Mouse (Mus musculus) liver, embryonic 14.5 days (tissue): Measurements from ENCODE around the gene Usp24. TPM values are rescaled to one million over a fixed set of nuclear protein-coding genes. Genes with fewer than 3 reads are reported as not detected.

ENCODE experiments used
- ATAC-seq: fragments of 200-750 bp; cut with Nextera tagmentation; 2 replicates; pipeline ENCODE4 v1.8.0; 2017; ENCODE audit warnings: moderate number of reproducible peaks, mild to moderate bottlenecking, moderate library complexity; ENCODE audit not compliant: insufficient read depth
- DNase-seq, 3 experiments: peaks; one replicate each; pipeline ENCODE4 v3.0.0-alpha.2; 2012 to 2013; ENCODE audit warnings: low read depth in 3 of 3, low spot score in 3 of 3
- H3K27ac ChIP-seq: fragments of 300-500 bp; sonication (generic); 2 replicates; pipeline ENCODE4 v1.5.1; 2014; ENCODE audit warnings: moderate library complexity, mild to moderate bottlenecking, control low read depth, inconsistent platforms
- H3K27me3 ChIP-seq: fragments of 300-500 bp; sonication (generic); 2 replicates; pipeline ENCODE4 v1.6.1; 2014; ENCODE audit warnings: mild to moderate bottlenecking, low read length, moderate library complexity; ENCODE audit not compliant: control insufficient read depth, insufficient read depth
- H3K36me3 ChIP-seq: fragments of 300-500 bp; sonication (generic); replicated peaks from 2 replicates; pipeline ENCODE4 v1.6.1; 2014; ENCODE audit warnings: low read depth; ENCODE audit not compliant: control insufficient read depth, insufficient read depth
- H3K4me1 ChIP-seq, 2 experiments: fragments of 200-500 bp in 1 of 2; fragments of 300-500 bp in 1 of 2; sonication (generic) in 1 of 2; replicated peaks; 2 replicates each; pipeline ENCODE4 v1.6.1; 2012 to 2014; ENCODE audit warnings: antibody characterized with exemption in 1 of 2, inconsistent platforms in 1 of 2, low read length in 1 of 2; ENCODE audit not compliant: control insufficient read depth in 2 of 2, insufficient read depth in 2 of 2
- H3K4me2 ChIP-seq: fragments of 300-500 bp; sonication (generic); 2 replicates; pipeline ENCODE4 v1.6.1; 2014; ENCODE audit warnings: low read depth, mild to moderate bottlenecking, control low read depth, moderate library complexity
- H3K4me3 ChIP-seq, 2 experiments: fragments of 200-500 bp in 1 of 2; fragments of 300-500 bp in 1 of 2; sonication (generic) in 1 of 2; 2 replicates each; pipeline ENCODE4 v1.5.1; 2012 to 2014; ENCODE audit warnings: low read depth in 2 of 2, low read length in 2 of 2, mild to moderate bottlenecking in 2 of 2, control low read depth in 1 of 2, inconsistent platforms in 1 of 2, moderate library complexity in 1 of 2; ENCODE audit not compliant: insufficient read depth in 1 of 2
- H3K9ac ChIP-seq: fragments of 300-500 bp; sonication (generic); replicated peaks from 2 replicates; pipeline ENCODE4 v1.6.1; 2014; ENCODE audit warnings: mild to moderate bottlenecking, control low read depth, moderate library complexity
- H3K9me3 ChIP-seq: fragments of 300-500 bp; sonication (generic); 2 replicates; pipeline ENCODE4 v1.6.1; 2016; ENCODE audit warnings: low read length, mixed read lengths; ENCODE audit not compliant: control insufficient read depth
- CTCF ChIP-seq: IDR thresholded peaks from 2 replicates; pipeline ENCODE4 v1.5.1; 2016; ENCODE audit warnings: antibody characterized with exemption, low read depth, control low read depth
- EP300 ChIP-seq: IDR thresholded peaks from 2 replicates; pipeline ENCODE4 v1.6.1; 2016; ENCODE audit warnings: antibody characterized with exemption, low read depth
- WGBS: fragments of 180-500 bp; shearing (Covaris S2); extraction: QIAGEN DNeasy Blood & Tissue Kit; methylation state at CpG from one replicate; pipeline ENCODE4 v1.1.7; 2014; ENCODE audit not compliant: insufficient replicate concordance; 5-methylcytosine and 5-hydroxymethylcytosine counted together
- polyA plus RNA-seq, 2 experiments: library from polyadenylated mRNA; depleted of rRNA in 1 of 2; stranded (reverse) in 1 of 2; unstranded in 1 of 2; fragments of >200 nt; fragmentation: Nextera tagmentation in 1 of 2; extraction: Ambion mirVana in 1 of 2; gene quantifications; 2 replicates each; pipeline versions ENCODE4 v1.2.1 to v1.2.3; 2012 to 2014

Gene Usp24
- polyA plus RNA-seq, 2 experiments: 6.4 to 6.8 TPM

DNA sequence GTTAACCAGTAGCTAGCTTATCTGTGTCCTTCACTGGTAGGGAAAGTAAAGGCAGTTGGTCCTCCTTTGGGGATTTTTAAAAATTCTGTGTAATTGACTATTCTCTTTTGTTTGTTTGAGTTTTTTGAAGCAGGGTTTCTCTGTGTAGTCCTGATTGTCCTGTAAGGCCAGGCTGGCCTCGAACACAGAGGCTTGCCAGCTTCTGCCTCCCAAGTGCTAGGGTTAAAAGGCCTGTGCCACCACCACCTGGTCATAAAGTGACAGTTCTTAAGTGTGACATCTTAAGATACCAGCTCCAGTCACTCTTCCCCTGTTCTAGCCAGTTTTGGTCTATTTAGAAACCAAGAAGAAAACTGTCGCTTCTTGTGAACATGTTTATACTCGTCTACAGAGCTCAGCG lies 2.2 kb downstream of the Usp24 start:
- Histone ChIP-seq H3K9ac (peak overlapping the region; percentile 90), H3K4me3 (peak overlapping the region; percentile 80 to 88; a peak in 3 of 4 replicates), H3K27ac (peak overlapping the region; percentile 84)

DNA sequence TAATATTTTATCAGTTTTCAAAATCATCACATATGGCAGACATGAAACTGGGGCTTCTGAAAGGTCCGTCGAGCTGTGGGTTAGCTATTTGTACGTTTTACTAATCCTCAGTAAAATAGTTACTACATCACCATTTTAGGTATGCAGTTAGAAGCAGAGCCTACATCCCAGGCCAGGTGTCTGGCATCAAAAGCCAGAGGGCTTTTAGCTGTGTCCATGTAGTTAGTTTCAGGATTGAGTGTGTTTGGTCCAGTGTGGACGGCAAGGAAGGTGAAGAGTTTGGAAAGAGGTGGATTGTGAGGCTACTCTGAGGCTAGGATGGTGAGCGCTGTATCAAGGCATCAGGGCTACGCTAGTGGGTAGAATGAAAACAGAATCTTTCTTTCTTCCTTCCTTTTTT lies 3.0 kb downstream of the Usp24 start:
- peak overlapping the region; percentile 35 for H3K9ac ChIP-seq
- 59% methylated on average over 6 of the region's 6 CpGs for WGBS
- no peak overlapping the region for H3K27ac ChIP-seq
- ATAC-seq (no peak), DNase-seq (no peak)
- peak overlapping the region; percentile 98; the same call in 1 of the 2 replicates for H3K4me2 ChIP-seq
- no peaks in the 10 kb centered on the region for H3K9me3 ChIP-seq
- H3K4me3 ChIP-seq: no peak overlapping the region
- H3K27me3 ChIP-seq: no peaks in the 10 kb centered on the region
- no peaks in the 10 kb centered on the region for H3K36me3 ChIP-seq
- H3K4me1 ChIP-seq: peaks cover 20 to 34% of the 10 kb centered on the region in 2 experiments
- TF ChIP-seq CTCF (no peak), EP300 (no peak)

More for the DNA sequence above, 2.2 kb downstream of the Usp24 start:
- no peak for ATAC-seq
- TF ChIP-seq CTCF (peak; percentile 16; the same call in 1 of the 2 replicates), EP300 (no peak)
- H3K4me2 ChIP-seq: peak overlapping the region; percentile 98
- 61% methylated on average over 4 of the region's 4 CpGs for WGBS
- H3K36me3 ChIP-seq: no peaks in the 10 kb centered on the region
- no peak for DNase-seq
- H3K4me1 ChIP-seq: peaks cover 25 to 36% of the 10 kb centered on the region in 2 experiments
- no peaks in the 10 kb centered on the region for H3K27me3 ChIP-seq
- H3K9me3 ChIP-seq: no peaks in the 10 kb centered on the region

GRCm38 (mm10) chr4:106322846-106323245 lies 6.8 kb downstream of the Usp24 start:
- Histone ChIP-seq H3K27me3 (no peaks in the 10 kb centered on the region), H3K36me3 (no peaks in the 10 kb centered on the region), H3K4me2 (no peak overlapping the region), H3K9me3 (no peaks in the 10 kb centered on the region), H3K4me1 (peaks cover 39 to 41% of the 10 kb centered on the region in 2 experiments), H3K27ac (no peak overlapping the region), H3K4me3 (no peak overlapping the region), H3K9ac (no peak overlapping the region)
- ATAC-seq: no peak
- WGBS: 75% methylated on average over 10 of the region's 10 CpGs
- DNase-seq: no peak
- no peak for TF ChIP-seq CTCF
- TF ChIP-seq EP300: no peak

DNA sequence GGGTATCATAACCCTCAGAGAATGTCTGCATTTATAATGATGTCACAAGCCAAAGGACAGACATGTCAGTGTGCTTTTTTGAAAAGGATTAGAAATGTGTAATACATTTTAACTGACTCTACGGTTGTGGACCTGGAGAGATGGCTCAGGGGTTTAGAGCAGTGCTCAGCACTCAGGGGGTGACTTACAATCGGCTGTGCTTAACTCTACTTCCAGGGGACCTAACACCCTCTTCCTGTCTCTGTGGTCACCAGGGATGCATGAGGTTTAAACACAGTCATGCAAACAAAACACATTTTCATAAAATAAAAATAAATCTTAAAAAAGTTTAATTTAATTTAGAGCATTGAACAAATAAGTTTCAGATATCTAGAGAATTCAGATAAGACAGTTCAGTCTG lies 7.3 kb downstream of the Usp24 start:
- 50% methylated on average over 2 of the region's 2 CpGs for WGBS
- Histone ChIP-seq H3K4me3 (no peak overlapping the region), H3K36me3 (no peaks in the 10 kb centered on the region), H3K27ac (no peak overlapping the region), H3K9ac (no peak overlapping the region), H3K4me1 (peaks cover 36 to 39% of the 10 kb centered on the region in 2 experiments), H3K4me2 (no peak overlapping the region), H3K27me3 (no peaks in the 10 kb centered on the region), H3K9me3 (no peaks in the 10 kb centered on the region)
- TF ChIP-seq EP300 (no peak), CTCF (no peak)
- no peak for DNase-seq
- no peak for ATAC-seq

GRCm38 (mm10) chr4:106327436-106327835 lies 11.4 kb downstream of the Usp24 start:
- Histone ChIP-seq H3K4me3 (0 out of 4 replicates have a peak overlapping the region, but pooled peaks of 1 of the 2 experiments have one; percentile 14), H3K4me2 (peak overlapping the region; percentile 61), H3K27ac (peak overlapping the region; percentile 84), H3K9me3 (no peaks in the 10 kb centered on the region), H3K4me1 (peaks cover 36 to 45% of the 10 kb centered on the region in 2 experiments), H3K27me3 (no peaks in the 10 kb centered on the region), H3K36me3 (no peaks in the 10 kb centered on the region), H3K9ac (peak overlapping the region; percentile 34)
- TF ChIP-seq EP300 (peak; percentile 80), CTCF (0 out of 2 replicates have a peak, but pooled peaks have one; percentile 20)
- ATAC-seq: peak; percentile 98
- peak; percentile 68 to 74 (median 74) for DNase-seq
- 16% methylated on average over 5 of the region's 5 CpGs for WGBS
